Mouse (Mus musculus) bone marrow macrophage, adult 2 months (primary cell): ENCODE results near the gene Cd5.

Experiments used
- CTCF ChIP-seq: IDR thresholded peaks from 2 replicates; pipeline ENCODE4 v1.5.1; 2012; ENCODE audit warnings: low read depth, mild to moderate bottlenecking, low read length, moderate library complexity
- POLR2A ChIP-seq: IDR thresholded peaks from 2 replicates; pipeline ENCODE4 v1.6.1; 2012; ENCODE audit warnings: mild to moderate bottlenecking, low read depth, low read length, borderline replicate concordance

DNA sequence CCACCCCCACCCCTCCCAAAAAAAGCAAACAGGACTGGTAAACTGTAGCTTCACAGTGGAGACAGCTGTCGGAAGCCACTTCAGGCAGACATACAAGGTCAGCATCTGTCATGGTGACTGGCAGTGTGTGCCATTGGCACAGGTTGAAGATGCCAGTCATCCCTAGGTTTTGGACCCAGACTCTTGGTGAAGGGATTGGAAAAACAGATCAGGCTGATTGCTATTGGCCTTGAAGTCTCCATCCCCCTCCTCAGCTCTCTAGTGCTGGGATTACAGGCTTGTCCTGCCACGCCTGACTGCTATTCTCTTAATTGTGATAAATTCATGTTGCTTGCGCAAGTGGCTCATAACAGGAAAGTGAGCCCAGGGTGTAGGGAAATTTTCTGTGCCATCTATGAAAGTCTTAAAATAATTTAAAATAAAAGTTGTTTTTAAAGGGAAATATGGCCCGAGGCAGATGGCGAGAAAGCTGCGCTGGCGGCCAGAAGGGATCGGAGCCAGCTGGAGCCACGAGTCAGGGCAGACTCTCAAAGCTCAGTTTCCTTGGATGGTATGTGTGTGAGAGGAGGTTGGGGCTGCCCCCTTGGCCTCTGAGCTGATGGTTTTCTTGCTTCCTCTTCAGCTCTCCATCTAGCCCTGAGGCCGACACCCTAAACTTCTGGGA lies 46.1 kb upstream of the Cd5 start:
- TF ChIP-seq POLR2A (no peak), CTCF (no peak)
